Mouse (Mus musculus) thymus, adult 2 months (tissue): ENCODE data around the gene Stxbp3.

Source experiments
- CTCF ChIP-seq: fragments of 200-500 bp; IDR thresholded peaks from 2 replicates; pipeline ENCODE4 v1.5.1; 2012; ENCODE audit warnings: mild to moderate bottlenecking, control low read depth, low read length, moderate library complexity, borderline replicate concordance; ENCODE audit not compliant: control insufficient read depth, poor library complexity, insufficient read depth; ENCODE audit errors: extremely low read depth
- POLR2A ChIP-seq: fragments of 200-500 bp; IDR thresholded peaks from 2 replicates; pipeline ENCODE4 v1.6.1; 2012; ENCODE audit warnings: mild to moderate bottlenecking, low read length, control low read depth, moderate library complexity; ENCODE audit not compliant: control insufficient read depth, poor library complexity, insufficient read depth; ENCODE audit errors: extremely low read depth

DNA sequence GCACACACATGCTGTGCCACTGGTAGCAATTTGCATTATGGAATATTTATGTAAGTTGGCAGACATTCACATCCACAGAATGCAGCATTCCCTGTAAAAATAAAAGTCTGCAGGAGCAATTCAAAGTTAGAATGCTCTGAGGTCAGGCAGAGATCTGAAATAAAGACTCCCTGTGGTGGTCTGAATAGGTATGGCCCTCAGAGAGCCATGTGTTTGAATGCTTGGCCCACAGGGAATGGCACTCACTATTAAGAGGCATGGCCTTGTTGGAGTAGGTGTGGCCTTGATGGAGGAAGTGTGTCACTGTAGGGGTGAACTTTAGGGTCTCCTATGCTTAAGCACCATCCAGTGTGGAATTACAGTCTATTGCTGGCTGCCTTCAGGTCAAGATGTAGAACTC is 47.9 kb downstream of the Stxbp3 start:
- TF ChIP-seq CTCF (no peak), POLR2A (no peak)
